Mouse (Mus musculus): ENCODE data around the gene Mgat4d.

DNA sequence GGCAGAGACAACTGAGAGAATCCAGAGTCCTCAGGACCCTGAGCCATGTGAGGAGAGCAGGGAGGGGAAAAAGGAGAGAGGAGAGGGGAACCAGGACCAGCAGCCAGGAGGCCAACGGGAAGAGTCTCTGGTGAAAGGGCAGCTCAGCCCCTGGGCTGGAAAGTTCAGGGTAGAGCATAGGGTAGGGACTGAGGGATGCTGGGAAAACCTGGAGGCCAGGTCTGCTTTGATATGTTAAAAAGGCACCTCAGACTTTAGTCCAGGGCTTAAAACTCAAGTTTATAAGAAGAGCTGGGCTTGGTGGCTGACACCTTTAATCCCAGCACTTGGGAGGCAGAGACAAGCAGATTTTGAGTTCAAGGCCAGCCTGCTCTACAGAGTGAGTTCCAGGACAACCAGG is 44.2 kb downstream of the Mgat4d start:
- TF ChIP-seq POLR2A (IDR thresholded peaks at IDR 0.05; ENCODE audit: extremely low read depth, insufficient read depth, low read length) (no peak), CTCF (IDR thresholded peaks at IDR 0.05; ENCODE audit: low read depth, low read length) (no peak)

Measured in liver, adult 2 months (tissue).